Mouse (Mus musculus) midbrain, postnatal 0 days (tissue): ENCODE data around the gene Ogn. TPM values are rescaled to one million over a fixed set of nuclear protein-coding genes. Genes with fewer than 3 reads are reported as not detected.

ENCODE experiments used
- ATAC-seq: fragments of 200-750 bp; cut with Nextera tagmentation; 2 replicates; pipeline ENCODE4 v1.8.0; 2017; ENCODE audit warnings: moderate number of reproducible peaks, mild to moderate bottlenecking, moderate TSS enrichment, moderate library complexity; ENCODE audit not compliant: low FRiP score
- DNase-seq: peaks from one replicate; pipeline ENCODE4 v3.0.0-alpha.2; 2015; ENCODE audit warnings: low spot score
- H3K27ac ChIP-seq: fragments of 300-500 bp; sonication (generic); 2 replicates; pipeline ENCODE4 v1.5.1; 2014; ENCODE audit warnings: low read depth, mild to moderate bottlenecking, low read length, mixed read lengths
- H3K27me3 ChIP-seq: fragments of 300-500 bp; sonication (generic); 2 replicates; pipeline ENCODE4 v1.6.1; 2014; ENCODE audit warnings: low read length, control low read depth, mixed read lengths; ENCODE audit not compliant: insufficient read depth
- H3K36me3 ChIP-seq: fragments of 300-500 bp; sonication (generic); 2 replicates; pipeline ENCODE4 v1.6.1; 2014; ENCODE audit warnings: low read length, control low read depth, mixed read lengths; ENCODE audit not compliant: insufficient read depth
- H3K4me1 ChIP-seq: fragments of 300-500 bp; sonication (generic); 2 replicates; pipeline ENCODE4 v1.6.1; 2014; ENCODE audit warnings: mild to moderate bottlenecking, control low read depth, antibody characterized with exemption, low read length, mixed read lengths; ENCODE audit not compliant: insufficient read depth
- H3K4me2 ChIP-seq: fragments of 300-500 bp; sonication (generic); 2 replicates; pipeline ENCODE4 v1.6.1; 2014; ENCODE audit warnings: low read depth, mild to moderate bottlenecking, low read length, mixed read lengths; ENCODE audit not compliant: poor library complexity, severe bottlenecking
- H3K4me3 ChIP-seq: fragments of 300-500 bp; sonication (generic); 2 replicates; pipeline ENCODE4 v1.5.1; 2014; ENCODE audit warnings: low read depth, mild to moderate bottlenecking, low read length, moderate library complexity
- H3K9ac ChIP-seq: fragments of 300-500 bp; sonication (generic); replicated peaks from 2 replicates; pipeline ENCODE4 v1.6.1; 2014; ENCODE audit warnings: mild to moderate bottlenecking, low read length, moderate library complexity, mixed read lengths; ENCODE audit not compliant: poor library complexity, severe bottlenecking
- H3K9me3 ChIP-seq: fragments of 300-500 bp; sonication (generic); 2 replicates; pipeline ENCODE4 v1.6.1; 2016; ENCODE audit warnings: low read length, control low read depth
- CTCF ChIP-seq: IDR thresholded peaks from 2 replicates; pipeline ENCODE4 v1.5.1; 2016; ENCODE audit warnings: antibody characterized with exemption, mild to moderate bottlenecking
- WGBS: fragments of 180-500 bp; shearing (Covaris S2); extraction: QIAGEN DNeasy Blood & Tissue Kit; methylation state at CpG from one replicate; pipeline ENCODE4 v1.1.7; 2014; 5-methylcytosine and 5-hydroxymethylcytosine counted together
- polyA plus RNA-seq: library from polyadenylated mRNA; unstranded; fragments of >200 nt; fragmentation: Nextera tagmentation; extraction: Ambion mirVana; gene quantifications from 2 replicates; pipeline ENCODE4 v1.2.1, GENCODE M21; 2015
- total RNA-seq: library from RNA; depleted of rRNA; stranded (reverse); fragments of >200 nt; gene quantifications from 2 replicates; pipeline ENCODE4 v1.2.3, GENCODE M21; 2014

Gene Ogn
- total and polyA plus RNA-seq, 2 experiments from 2014 or later: 15.5 to 20.7 TPM

DNA sequence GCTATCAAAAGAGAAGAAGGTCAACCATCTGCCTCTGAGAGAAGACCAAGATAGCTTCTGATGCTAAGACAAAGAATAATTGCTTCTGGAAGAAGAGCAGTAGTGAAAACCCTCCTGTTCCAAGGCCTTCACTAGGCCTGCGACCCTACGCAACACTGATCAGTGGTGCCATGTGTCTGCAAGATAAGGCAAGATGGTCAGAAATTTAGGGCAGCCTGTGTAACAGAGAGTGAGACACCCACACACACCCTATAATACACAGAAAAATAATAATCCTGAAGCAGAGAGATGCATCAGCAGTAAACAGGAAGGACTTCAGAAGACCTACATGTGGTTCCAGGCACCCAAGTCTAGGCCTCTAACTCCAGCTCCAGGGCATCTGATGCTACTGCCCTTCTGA lies 32.1 kb downstream of the Ogn start:
- H3K27ac ChIP-seq: no peak overlapping the region
- 100% methylated on average over 2 of the region's 2 CpGs for WGBS
- no peak for DNase-seq
- ATAC-seq: no peak
- no peaks in the 10 kb centered on the region for H3K27me3 ChIP-seq
- H3K4me1 ChIP-seq: no peaks in the 10 kb centered on the region
- no peak for TF ChIP-seq CTCF
- H3K4me3 ChIP-seq: no peak overlapping the region
- no peaks in the 10 kb centered on the region for H3K36me3 ChIP-seq
- no peaks in the 10 kb centered on the region for H3K9me3 ChIP-seq
- no peak overlapping the region for H3K4me2 ChIP-seq
- no peak overlapping the region for H3K9ac ChIP-seq

GRCm38 (mm10) chr13:49642650-49643049 lies 34.8 kb downstream of the Ogn start:
- WGBS: 76% methylated on average over 6 of the region's 6 CpGs
- H3K27ac ChIP-seq: no peak overlapping the region
- no peak for ATAC-seq
- TF ChIP-seq CTCF: no peak
- no peak for DNase-seq
- no peaks in the 10 kb centered on the region for H3K9me3 ChIP-seq
- H3K9ac ChIP-seq: no peak overlapping the region
- H3K36me3 ChIP-seq: no peaks in the 10 kb centered on the region
- H3K4me1 ChIP-seq: no peaks in the 10 kb centered on the region
- no peaks in the 10 kb centered on the region for H3K27me3 ChIP-seq
- H3K4me2 ChIP-seq: no peak overlapping the region
- no peak overlapping the region for H3K4me3 ChIP-seq

DNA sequence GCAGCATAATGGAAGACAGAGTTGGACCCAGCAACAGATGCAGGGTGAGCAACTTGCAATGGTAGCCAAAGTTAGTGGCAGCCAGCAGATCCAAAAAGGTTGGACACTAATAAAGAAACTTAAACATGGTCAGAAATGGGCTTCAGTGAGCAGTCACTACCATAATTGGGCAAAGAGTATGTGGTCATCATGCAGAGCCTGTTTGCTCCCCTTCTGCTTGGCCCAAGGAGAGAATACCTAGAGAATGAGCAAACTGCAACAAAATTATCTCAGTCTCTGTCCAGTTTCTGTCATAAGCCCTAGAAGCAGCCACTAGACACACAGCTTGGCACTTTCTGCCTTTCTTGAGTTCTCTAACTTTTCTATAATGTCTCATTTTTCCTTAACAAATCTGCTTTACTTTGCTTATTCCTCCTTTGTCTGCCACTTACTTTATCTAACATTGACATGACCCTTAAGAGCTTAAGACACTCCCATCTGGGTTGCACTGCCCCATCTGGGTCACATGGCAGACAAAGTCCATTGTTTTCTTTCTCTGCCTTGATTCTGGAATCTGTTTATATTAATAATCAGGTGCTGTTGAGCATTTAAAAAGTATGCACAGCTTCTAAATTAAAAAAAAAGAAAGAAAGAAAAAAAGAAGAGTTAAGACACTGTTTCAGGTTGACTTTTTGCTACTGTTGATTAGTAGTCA lies 36.0 kb downstream of the Ogn start:
- no peaks in the 10 kb centered on the region for H3K27me3 ChIP-seq
- no peak overlapping the region for H3K4me3 ChIP-seq
- H3K27ac ChIP-seq: no peak overlapping the region
- TF ChIP-seq CTCF: no peak
- DNase-seq: no peak
- no peak overlapping the region for H3K4me2 ChIP-seq
- ATAC-seq: no peak
- H3K9me3 ChIP-seq: no peaks in the 10 kb centered on the region
- H3K9ac ChIP-seq: no peak overlapping the region
- no peaks in the 10 kb centered on the region for H3K36me3 ChIP-seq
- H3K4me1 ChIP-seq: no peaks in the 10 kb centered on the region

- Histone ChIP-seq H3K36me3 (no peaks in the 10 kb centered on the region), H3K4me3 (no peak overlapping the region), H3K4me2 (no peak overlapping the region), H3K9me3 (no peaks in the 10 kb centered on the region), H3K9ac (no peak overlapping the region), H3K4me1 (no peaks in the 10 kb centered on the region), H3K27ac (no peak overlapping the region), H3K27me3 (no peaks in the 10 kb centered on the region)
- WGBS: 89% methylated on average over 2 of the region's 2 CpGs
- ATAC-seq (no peak; the same call in 1 of the 2 replicates), DNase-seq (peak; percentile 56)
- peak; percentile 77 for TF ChIP-seq CTCF
These were observed 37.1 kb downstream of the Ogn start for GRCm38 (mm10) chr13:49644731-49645529.

DNA sequence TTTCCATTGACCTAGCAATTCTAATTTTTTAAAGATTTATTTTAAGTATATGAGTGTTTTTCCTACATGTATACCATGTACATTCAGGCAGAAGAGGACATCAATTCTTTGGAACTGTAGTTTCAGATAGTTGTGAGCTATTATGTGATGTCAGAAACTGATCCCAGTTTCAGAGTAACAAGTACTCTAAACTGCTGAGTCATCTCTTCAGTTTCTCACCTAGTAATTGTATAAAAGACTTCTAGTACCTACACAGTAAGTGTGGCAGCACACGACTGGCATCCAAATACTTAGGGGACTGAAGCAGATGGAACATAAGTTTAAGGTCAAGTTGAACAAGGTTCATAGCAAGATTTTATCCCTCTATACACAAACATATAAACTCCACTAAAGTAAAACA lies 38.2 kb downstream of the Ogn start:
- no peak for TF ChIP-seq CTCF
- ATAC-seq (no peak), DNase-seq (no peak)
- no peak overlapping the region for H3K9ac ChIP-seq
- H3K9me3 ChIP-seq: no peaks in the 10 kb centered on the region
- H3K27me3 ChIP-seq: no peaks in the 10 kb centered on the region
- H3K4me1 ChIP-seq: no peaks in the 10 kb centered on the region
- H3K4me2 ChIP-seq: no peak overlapping the region
- 89% methylated on average over 1 of the region's 1 CpGs for WGBS
- no peaks in the 10 kb centered on the region for H3K36me3 ChIP-seq
- no peak overlapping the region for H3K27ac ChIP-seq
- H3K4me3 ChIP-seq: no peak overlapping the region

- no peak for ATAC-seq
- H3K4me3 ChIP-seq: no peak overlapping the region
- TF ChIP-seq CTCF: peak; percentile 41
- WGBS: 27% methylated on average over 2 of the region's 2 CpGs
- no peak for DNase-seq
- H3K36me3 ChIP-seq: no peaks in the 10 kb centered on the region
- H3K4me2 ChIP-seq: no peak overlapping the region
- H3K27ac ChIP-seq: no peak overlapping the region
- H3K27me3 ChIP-seq: no peaks in the 10 kb centered on the region
- 0 out of 2 replicates have a peak, but pooled peaks cover 4% of the 10 kb centered on the region for H3K4me1 ChIP-seq
- H3K9me3 ChIP-seq: no peaks in the 10 kb centered on the region
- no peak overlapping the region for H3K9ac ChIP-seq
These were observed 43.3 kb downstream of the Ogn start for GRCm38 (mm10) chr13:49651136-49651535.
